Mouse (Mus musculus): ENCODE measurements around the gene Xdh.

GRCm38 (mm10) chr17:73886071-73886785 is 63.8 kb downstream of the Xdh start:
- no peak for TF ChIP-seq CTCF (IDR thresholded peaks at IDR 0.05; ENCODE audit: extremely low read depth, insufficient read length, insufficient replicate concordance, low read depth, low read length)
- no peak for TF ChIP-seq POLR2A (IDR thresholded peaks at IDR 0.05; ENCODE audit: low read depth, low read length)

All from small intestine, adult 2 months (tissue).